Mouse (Mus musculus) erythroblast, embryonic 14.5 days (primary cell): ENCODE results near the gene Hoxc4. TPM values are rescaled to one million over a fixed set of nuclear protein-coding genes. Genes with fewer than 3 reads are reported as not detected.

Experiments
- H3K27me3 ChIP-seq: 2 replicates; pipeline ENCODE4 v1.6.1; 2012; ENCODE audit warnings: inconsistent platforms; ENCODE audit not compliant: control insufficient read depth
- H3K36me3 ChIP-seq: 2 replicates; pipeline ENCODE4 v1.6.1; 2012; ENCODE audit warnings: mild to moderate bottlenecking, inconsistent platforms; ENCODE audit not compliant: control insufficient read depth
- H3K4me1 ChIP-seq: 2 replicates; pipeline ENCODE4 v1.6.1; 2012; ENCODE audit warnings: inconsistent platforms; ENCODE audit not compliant: control insufficient read depth
- H3K4me3 ChIP-seq: replicated peaks from 2 replicates; pipeline ENCODE3; 2012; ENCODE audit warnings: moderate library complexity, mild to moderate bottlenecking, inconsistent platforms
- H3K9me3 ChIP-seq: 2 replicates; pipeline ENCODE4 v1.6.1; 2012; ENCODE audit warnings: low read length, inconsistent platforms, mixed read lengths; ENCODE audit not compliant: control insufficient read depth
- GATA1 ChIP-seq: IDR thresholded peaks from 2 replicates; pipeline ENCODE4 v1.6.1; 2012; ENCODE audit warnings: low read length, inconsistent platforms, mixed read lengths
- TAL1 ChIP-seq: IDR thresholded peaks from 3 replicates; pipeline ENCODE4 v1.6.1; 2012; ENCODE audit warnings: low read length, inconsistent platforms, mixed read lengths
- polyA plus RNA-seq: library from polyadenylated mRNA; stranded (reverse); fragments of >175 nt; gene quantifications from 2 replicates; pipeline ENCODE4 v1.2.3, GENCODE M21; 2012

Hoxc4 gene
- polyA plus RNA-seq, 1 experiment = 0.02 TPM

DNA sequence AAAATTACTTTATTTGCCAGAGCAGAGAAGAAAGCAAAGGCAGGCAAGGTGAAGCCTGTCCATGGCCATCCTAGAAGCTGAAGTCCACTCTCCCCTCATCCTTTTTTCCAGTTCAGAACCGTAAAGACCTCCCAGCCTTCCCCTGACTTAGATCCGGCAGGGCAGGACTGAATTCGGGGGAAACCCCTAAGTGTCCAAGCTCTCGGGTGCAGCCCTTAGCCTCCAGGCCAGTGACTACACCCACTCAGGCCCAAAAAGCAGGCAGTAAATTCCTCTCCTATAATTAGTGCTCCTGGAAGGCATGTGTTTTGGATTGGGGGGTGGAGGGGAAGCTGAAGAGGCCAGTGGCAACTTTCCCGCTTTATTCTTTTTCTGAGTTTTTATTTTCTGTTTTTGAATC lies 12.9 kb upstream of the Hoxc4 start:
- no peaks in the 10 kb centered on the region for H3K9me3 ChIP-seq
- no peak for TF ChIP-seq TAL1
- H3K4me3 ChIP-seq = no peak overlapping the region
- no peaks in the 10 kb centered on the region for H3K4me1 ChIP-seq
- H3K36me3 ChIP-seq = no peaks in the 10 kb centered on the region
- peaks cover 100% of the 10 kb centered on the region for H3K27me3 ChIP-seq

DNA sequence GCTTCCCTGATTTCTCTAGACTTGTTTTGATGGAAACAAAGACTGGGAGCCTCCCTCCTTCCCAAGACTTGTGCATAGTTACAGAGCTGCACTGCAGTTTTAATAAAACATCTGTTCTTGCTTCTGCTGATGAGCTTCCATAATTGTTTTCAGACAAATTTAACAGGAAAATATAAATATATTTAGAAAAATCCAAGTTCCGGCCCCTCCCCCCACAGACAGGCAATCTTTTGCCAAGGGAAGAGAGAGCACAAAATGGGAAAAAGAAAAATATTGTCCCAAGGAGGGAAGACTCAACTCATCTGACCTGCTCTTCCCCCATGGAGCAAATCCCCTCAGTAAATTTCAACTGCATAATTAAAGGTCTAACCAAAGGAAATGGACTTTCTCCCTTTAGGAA lies 12.4 kb upstream of the Hoxc4 start:
- Histone ChIP-seq H3K9me3 (no peaks in the 10 kb centered on the region), H3K36me3 (no peaks in the 10 kb centered on the region), H3K27me3 (peaks cover 100% of the 10 kb centered on the region), H3K4me3 (no peak overlapping the region), H3K4me1 (no peaks in the 10 kb centered on the region)
- TF ChIP-seq TAL1 = no peak
- TF ChIP-seq GATA1 = no peak

DNA sequence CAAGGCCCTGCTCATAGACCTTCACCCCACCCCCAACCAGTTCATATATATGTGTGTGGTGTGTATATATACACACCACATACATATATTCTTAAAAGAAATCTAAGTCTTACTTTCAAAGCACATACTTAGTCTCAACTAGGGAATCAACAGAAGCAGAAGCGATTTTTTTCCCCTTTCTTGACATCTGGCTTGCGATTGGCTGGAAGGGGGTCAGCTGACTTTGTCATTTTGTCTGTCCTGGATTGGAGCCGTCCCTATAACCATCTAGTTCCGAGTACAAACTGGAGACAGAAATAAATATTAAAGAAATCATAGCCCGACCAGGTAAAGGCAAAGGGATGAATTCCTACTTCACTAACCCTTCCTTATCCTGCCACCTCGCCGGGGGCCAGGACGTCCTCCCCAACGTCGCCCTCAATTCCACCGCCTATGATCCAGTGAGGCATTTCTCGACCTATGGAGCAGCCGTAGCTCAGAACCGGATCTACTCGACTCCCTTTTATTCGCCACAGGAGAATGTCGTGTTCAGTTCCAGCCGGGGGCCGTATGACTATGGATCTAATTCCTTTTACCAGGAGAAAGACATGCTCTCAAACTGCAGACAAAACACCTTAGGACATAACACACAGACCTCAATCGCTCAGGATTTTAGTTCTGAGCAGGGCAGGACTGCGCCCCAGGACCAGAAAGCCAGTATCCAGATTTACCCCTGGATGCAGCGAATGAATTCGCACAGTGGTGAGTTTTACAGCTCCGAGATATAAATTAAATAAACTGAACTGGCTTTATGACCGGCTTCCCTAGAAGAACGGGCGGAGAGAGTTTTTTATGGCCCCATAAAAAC lies 9.2 kb upstream of the Hoxc4 start:
- TF ChIP-seq TAL1 (no peak), GATA1 (no peak)
- Histone ChIP-seq H3K4me3 (no peak overlapping the region), H3K27me3 (peaks cover 100% of the 10 kb centered on the region), H3K36me3 (no peaks in the 10 kb centered on the region), H3K9me3 (peaks cover 4% of the 10 kb centered on the region; the same call in 1 of the 2 replicates), H3K4me1 (no peaks in the 10 kb centered on the region)

DNA sequence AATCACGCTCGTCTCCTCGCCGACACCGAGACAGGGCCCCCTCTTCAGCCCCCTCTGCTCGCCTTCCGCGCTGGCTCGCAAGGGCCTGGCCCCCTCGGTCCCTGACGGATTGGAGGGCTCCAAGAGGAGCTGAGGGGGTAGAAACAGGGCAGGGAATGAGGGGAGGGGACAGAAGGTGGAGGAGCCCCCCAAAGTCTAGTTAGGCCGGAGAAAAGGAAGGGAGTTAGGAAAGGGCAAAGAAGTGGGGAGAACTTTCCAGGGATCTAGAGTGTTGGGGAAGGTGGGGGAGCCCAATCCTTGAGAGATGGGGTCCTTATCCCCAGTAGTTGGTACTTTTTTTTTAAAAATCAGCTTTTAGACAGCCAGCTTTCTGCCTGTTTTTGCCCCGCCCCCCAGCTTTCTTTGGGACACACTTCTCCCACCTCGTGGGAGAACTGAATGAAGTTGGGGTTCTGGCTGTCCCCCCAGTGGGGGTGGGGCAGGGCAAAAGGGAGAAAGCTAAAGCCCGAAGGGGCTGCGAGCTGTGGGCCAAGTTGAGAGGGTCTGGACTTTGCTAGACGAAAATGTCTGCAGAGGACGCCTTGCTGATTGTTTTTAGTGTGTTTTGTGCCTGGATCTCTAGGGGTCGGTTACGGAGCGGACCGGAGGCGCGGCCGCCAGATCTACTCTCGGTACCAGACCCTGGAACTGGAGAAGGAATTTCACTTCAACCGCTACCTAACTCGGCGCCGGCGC lies 8.5 kb upstream of the Hoxc4 start:
- H3K36me3 ChIP-seq = no peaks in the 10 kb centered on the region
- TF ChIP-seq GATA1 (no peak), TAL1 (no peak)
- H3K4me3 ChIP-seq = no peak overlapping the region
- peaks cover 100% of the 10 kb centered on the region for H3K27me3 ChIP-seq
- H3K4me1 ChIP-seq = no peaks in the 10 kb centered on the region
- peaks cover 4% of the 10 kb centered on the region; the same call in 1 of the 2 replicates for H3K9me3 ChIP-seq

- peaks cover 100% of the 10 kb centered on the region for H3K27me3 ChIP-seq
- no peaks in the 10 kb centered on the region for H3K4me1 ChIP-seq
- TF ChIP-seq GATA1 = no peak
- TF ChIP-seq TAL1 = no peak
- H3K36me3 ChIP-seq = no peaks in the 10 kb centered on the region
- no peak overlapping the region for H3K4me3 ChIP-seq
- peaks cover 4% of the 10 kb centered on the region; the same call in 1 of the 2 replicates for H3K9me3 ChIP-seq
Observed at GRCm38 (mm10) chr15:103010847-103011555, 7.7 kb upstream of the Hoxc4 start.

DNA sequence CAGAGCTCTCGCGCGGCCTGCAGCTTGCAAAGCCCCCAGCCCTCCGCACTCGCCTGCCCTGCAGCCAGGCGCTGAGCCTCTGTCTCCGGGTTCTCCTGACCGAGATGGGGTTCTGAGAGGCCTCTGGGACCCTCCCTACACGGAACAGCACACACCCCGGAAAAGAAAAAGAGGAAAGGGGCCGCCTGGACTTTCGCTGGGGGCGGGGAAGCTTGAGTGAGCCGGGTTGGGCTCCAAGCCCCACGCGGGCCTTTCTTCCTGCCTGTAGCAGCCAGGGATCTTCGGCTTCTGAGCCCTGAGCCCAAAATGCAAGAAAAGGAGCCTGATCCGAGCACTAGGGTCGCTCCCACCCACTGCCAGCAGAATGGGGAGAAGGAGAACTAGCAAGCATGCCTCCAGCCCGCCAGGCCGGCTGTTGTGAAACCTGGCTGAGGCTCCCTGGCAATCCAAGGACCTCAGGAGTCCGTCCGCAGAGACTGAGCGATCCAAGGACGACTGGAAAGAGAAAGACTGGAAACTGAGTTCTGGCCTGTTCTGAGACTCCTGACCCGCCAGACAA lies 6.7 kb upstream of the Hoxc4 start:
- Histone ChIP-seq H3K4me1 (no peaks in the 10 kb centered on the region), H3K36me3 (no peaks in the 10 kb centered on the region), H3K4me3 (no peak overlapping the region), H3K27me3 (peaks cover 100% of the 10 kb centered on the region), H3K9me3 (peaks cover 4% of the 10 kb centered on the region; the same call in 1 of the 2 replicates)
- TF ChIP-seq GATA1 = no peak
- TF ChIP-seq TAL1 = no peak

DNA sequence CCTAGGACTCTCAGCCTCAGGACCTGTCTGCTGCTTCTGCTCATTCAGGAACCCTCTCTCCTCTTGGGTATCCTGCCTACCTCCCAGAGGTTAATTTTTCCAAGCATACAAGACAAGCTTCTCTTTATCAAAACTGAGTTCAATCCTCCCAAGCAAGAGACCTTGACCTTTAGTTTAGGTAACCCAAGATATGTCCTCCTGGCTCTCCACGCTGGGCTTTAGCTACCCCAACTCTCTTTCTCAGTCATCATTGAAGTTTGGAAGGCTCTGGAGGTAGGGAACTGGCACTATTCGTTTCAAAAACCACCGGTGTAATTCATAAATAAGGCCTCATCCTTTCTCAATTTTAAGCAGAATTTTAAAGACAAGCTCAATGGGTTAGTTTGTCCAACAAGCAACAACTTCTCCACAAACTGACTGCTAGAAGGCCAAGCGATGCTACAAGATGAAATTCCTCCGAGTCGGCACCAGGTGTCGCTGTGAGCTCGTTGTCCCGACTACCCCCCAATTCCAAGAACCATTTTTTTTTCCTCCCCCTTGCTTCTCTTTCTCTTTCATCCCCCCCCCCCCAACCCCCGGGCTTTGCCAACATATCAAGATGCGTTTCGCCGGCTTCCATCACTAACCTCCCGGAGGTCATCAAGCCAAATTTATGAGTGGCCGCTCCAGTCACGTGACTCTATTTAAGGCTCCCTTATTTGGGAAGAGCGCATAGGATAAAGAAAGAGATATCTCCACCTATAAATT lies 5.3 kb upstream of the Hoxc4 start:
- TF ChIP-seq GATA1 = no peak
- no peak for TF ChIP-seq TAL1
- H3K9me3 ChIP-seq = peaks cover 4% of the 10 kb centered on the region; the same call in 1 of the 2 replicates
- peaks cover 100% of the 10 kb centered on the region for H3K27me3 ChIP-seq
- no peaks in the 10 kb centered on the region for H3K4me1 ChIP-seq
- no peaks in the 10 kb centered on the region for H3K36me3 ChIP-seq
- H3K4me3 ChIP-seq = no peak overlapping the region
